Mouse (Mus musculus) lung, postnatal 4 days (tissue): ENCODE data around the gene Card10.

ENCODE experiments used
- DNase-seq, 2 experiments: peaks; one replicate each; pipeline ENCODE4 v3.0.0; 2021

Gene Card10

DNA sequence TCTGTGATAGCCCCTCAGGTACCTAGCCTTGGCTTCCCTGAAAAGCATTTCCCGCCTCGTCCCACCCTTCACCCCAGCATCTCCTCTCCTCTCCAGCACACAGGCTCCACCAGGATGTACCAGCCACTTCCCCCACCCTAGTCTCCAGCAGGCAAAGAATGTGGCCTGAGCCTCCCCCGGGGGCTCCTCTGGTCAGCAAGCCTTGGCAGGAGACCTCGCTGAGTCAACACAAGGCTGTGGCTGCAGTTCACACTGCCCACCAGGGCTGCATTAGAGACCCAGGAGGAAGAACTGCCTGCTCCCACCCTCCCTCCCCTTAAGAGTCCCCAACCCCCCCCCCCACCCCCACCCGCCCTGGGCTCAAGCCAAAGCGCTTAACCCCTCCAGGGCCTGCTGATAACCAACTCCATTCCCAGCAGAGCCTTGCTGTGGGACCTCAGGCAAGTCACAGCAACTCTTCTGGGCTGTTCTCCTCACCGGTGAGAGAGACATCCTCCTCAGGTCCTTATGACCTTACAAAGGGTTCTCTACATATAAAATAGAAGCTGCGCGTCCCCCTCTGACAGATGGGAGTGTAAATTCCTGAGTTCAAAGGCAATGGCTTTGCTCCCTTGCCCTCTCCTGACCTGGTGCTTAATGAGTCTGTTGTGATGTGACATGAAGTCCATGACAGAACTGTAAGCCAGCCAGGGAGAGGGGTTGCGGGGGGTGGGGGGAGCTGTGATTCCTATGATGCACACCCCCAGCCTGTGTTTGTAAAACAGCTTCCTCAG lies 31.6 kb upstream of the Card10 start:
- peak; percentile 71 to 91 for DNase-seq

- peak in 1 of 2 experiments; percentile 49 for DNase-seq
These were observed 30.7 kb upstream of the Card10 start for GRCm38 (mm10) chr15:78833582-78833981.

GRCm38 (mm10) chr15:78832701-78833123 lies 29.9 kb upstream of the Card10 start:
- DNase-seq = peak; percentile 88 to 96

DNA sequence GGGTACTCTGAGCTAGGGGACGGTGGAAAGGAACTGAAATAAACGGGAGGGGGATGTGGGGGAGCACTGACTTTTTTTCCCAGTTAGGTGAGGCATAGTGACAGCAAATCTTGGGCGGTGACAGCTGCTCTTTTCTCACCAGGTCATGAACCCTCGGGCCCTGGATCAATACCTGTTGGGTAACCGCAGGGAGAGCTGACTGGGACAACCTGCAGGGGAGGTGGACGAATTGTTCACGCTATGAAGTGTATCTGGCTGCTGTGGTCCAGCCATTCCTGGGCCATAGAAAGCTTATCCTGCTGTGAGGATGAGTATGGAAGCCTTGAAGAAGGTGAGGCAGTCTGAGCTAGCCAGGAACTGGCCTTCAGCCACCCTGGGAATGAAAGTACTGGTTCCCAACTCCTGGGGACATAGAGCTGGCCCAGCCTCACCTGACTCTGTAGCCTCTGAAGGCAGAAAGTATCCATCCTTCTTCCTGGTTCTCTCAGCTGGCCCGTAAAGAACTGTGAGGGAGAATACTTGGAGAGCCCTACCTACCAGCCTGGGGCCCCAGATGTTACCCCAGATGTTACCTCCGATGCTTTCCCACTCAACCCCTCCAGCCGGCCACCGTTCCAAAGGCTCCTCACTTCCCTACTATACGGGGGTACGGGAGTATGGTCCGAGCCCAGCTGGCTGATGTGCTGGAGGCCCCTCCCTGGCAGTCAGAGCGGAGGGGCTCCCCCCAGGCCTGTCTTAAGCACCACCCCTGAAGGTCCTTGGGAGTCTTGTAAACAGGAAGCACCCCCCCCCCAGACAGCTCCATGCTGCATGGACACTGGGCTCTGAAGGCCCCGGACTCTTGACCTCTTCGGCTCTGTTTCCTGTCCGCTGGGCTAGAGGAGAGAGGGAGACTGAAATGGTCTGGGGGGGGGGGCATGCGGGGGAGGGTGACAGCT lies 29.1 kb upstream of the Card10 start:
- DNase-seq = peak; percentile 67 to 90

- DNase-seq = peak in 1 of 2 experiments; percentile 24
These were observed 28.2 kb upstream of the Card10 start for GRCm38 (mm10) chr15:78830742-78831719.

GRCm38 (mm10) chr15:78829636-78830035 lies 26.8 kb upstream of the Card10 start:
- no peak for DNase-seq

- peak in 1 of 2 experiments; percentile 67 for DNase-seq
These were observed 25.5 kb upstream of the Card10 start for GRCm38 (mm10) chr15:78828315-78828714.

GRCm38 (mm10) chr15:78826213-78827204 lies 23.7 kb upstream of the Card10 start:
- DNase-seq = peak; percentile 80 to 84

DNA sequence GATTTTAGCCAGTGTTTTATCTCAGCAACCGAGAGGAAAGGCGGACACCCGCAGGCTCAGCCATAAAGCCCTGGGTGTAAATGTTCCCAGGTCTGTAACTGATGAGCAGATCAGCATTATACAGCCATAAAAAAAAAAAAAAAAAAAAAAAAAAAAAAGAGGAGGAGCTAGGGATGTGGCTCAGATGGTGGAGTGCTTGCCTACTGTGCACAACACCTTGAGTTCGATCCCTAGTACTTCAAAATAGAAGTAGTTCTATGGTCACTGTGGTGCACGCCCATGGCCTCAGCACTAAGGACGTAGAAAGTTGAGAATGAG lies 13.2 kb upstream of the Card10 start:
- DNase-seq = no peak

- DNase-seq = peak; percentile 75 to 82
These were observed 12.7 kb upstream of the Card10 start for GRCm38 (mm10) chr15:78815314-78816073.

DNA sequence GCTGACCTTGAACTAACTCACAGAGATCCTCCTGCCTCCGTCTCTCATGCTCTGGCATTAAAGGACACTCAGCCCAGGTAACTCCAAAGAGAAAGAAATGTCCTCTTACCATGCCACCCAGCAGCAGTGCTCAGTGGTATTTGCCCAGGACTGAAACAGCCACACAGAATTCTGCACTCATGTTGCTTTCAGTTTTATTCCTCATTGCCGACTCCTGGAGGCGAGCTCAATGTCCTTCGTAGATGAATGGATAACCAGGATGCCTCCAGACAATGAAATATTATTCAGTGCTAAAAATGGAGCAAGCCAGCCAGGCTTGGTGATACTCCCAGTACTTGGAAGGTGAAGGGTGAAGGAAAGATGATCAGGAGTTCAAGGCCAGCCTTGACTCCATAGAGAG lies 10.8 kb upstream of the Card10 start:
- no peak for DNase-seq

DNA sequence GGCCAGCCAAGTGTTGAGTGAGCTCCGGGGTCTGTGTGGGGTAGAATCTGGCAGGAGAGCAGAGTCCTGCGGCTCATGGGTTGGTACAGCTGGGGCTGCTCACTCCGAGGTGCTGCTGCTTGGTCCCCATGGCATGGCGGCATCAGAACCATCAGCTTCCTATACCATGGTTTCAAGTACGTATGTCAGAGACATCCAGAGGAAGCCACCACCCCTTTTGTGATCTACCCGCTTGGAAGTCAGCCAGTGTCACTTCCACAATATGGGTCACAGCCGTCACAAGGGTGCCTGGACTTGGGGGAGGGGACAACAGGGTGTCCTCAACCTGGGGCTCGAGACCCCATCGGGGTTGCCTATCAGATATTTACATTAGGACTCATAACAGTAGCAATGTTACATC lies 7.3 kb upstream of the Card10 start:
- DNase-seq = no peak

GRCm38 (mm10) chr15:78809739-78810138 lies 6.9 kb upstream of the Card10 start:
- peak in 1 of 2 experiments; percentile 34 for DNase-seq

- no peak for DNase-seq
These were observed 6.1 kb upstream of the Card10 start for GRCm38 (mm10) chr15:78808980-78809379.

- DNase-seq = no peak
These were observed 4.3 kb upstream of the Card10 start for GRCm38 (mm10) chr15:78807141-78807540.

- DNase-seq = no peak
These were observed 3.8 kb upstream of the Card10 start for GRCm38 (mm10) chr15:78806614-78807013.

- peak in 1 of 2 experiments; percentile 17 for DNase-seq
These were observed 2.5 kb upstream of the Card10 start for GRCm38 (mm10) chr15:78805351-78805750.

DNA sequence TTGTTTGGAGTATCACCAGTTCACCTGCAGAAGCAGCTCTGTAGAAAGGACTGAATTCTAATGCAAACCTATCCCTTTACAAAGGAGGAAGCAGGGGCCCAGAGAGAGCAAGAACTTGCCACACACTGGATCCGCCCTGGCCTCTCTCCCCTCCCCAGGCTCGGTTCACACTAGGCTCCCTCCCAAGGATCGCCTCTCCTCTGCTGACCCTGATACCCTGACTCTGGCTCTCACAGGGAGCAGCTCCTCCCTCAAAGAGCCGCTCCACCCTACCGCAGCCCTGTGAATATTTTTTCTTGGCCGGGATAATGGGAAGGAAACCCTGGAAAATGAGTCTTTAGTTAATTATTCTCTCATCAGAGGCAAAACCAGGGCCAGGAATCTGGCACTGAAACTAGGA lies 1.5 kb upstream of the Card10 start:
- DNase-seq = peak in 1 of 2 experiments; percentile 62

DNA sequence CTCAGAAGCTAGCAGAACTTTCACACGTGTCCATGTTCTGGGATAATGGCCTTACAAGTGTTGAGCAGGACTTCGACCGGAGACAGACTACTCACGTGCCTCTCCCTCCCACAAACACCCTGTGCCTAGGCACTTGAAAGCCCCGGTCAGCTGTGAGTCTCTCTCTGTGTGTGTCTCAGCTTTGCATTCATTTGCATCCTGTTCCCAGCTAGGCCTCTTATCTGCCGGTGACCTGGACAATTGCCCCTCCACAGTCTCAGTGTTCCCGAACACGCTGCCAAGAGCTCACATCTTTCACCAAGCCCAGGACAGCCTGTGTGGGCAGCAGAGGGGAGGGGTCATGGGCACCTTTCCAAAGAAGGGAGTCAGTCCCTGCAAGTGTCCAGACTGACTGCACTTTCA lies 658 bp upstream of the Card10 start:
- DNase-seq = peak; percentile 70 to 81

DNA sequence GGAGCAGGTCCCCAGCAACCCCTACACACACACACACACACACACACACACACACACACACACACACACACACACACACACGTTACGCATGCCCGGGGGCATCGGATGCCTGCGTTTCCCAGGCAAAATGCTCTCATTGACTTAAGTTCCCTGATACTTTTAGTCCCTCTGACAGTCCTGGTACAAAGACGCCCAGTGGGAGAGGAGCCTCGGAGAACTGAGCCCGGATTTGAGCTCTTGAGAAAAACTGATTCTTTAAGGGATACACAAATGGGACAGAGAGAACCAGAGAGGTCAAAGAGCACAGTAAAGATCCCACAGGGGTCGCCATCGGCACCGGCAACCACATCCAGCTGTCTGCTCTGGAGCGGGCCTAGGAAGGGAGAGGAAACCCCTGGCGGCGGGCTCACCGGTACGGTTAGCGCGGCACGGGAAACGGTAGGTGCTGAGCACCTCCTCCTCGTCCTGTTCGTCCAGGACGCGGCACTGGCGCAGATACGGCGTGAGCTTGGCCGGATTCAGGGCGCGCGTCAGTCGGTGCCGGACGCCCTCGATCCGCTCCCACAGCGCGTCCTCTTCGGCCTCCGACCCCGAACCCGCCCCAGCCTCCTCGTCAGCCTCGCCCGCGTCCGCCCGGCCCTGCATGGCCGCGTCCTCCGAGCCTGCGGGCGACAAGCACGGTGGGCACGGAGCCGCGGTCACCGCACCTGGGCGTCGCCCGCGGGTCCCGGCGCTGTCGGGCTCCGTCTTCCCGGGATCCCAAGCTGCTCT lies 686 bp downstream of the Card10 start:
- peak; percentile 56 to 63 for DNase-seq
